Mouse (Mus musculus): ENCODE results near the gene Rapgef1. TPM values are rescaled to one million over a fixed set of nuclear protein-coding genes. Genes with fewer than 3 reads are reported as not detected.
A peak's percentile ranks its signal among the peaks of the same experiment; 100 is the strongest.

Gene Rapgef1
- polyA plus RNA-seq, 1 experiment from 2014 or later, result 13.8 TPM

DNA sequence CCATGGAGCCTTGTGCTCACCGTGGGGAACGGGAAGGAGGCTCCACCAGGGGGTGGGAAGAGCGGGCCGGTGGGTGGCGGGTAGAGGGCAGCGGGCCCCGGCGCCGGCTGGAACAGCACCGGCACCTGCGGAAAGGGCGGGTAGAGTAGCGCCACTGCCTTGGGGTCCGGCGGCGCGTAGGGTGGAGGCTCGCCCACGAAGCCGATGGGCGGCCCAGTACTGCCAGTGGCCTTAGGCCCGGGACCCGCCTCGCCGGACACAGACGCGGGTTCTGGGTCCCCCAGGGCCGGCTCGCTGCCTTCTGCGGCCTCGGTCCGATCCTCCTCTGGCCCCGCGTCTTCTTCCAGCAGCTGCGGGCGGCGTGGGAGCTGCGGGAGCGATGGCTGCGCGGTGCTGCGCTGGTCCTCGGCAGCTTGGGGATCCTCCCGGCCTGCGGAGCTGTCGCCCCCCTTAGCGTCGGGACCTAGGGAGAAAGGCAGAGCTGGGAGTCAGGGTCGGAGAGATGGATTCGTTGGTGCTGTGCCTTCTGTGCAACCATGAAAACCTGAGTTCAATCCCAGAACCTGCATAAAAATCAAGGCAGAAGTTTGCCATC is 127.8 kb downstream of the Rapgef1 start:
- no peak overlapping the region for H3K27ac ChIP-seq (ENCODE audit: low read length)
- peak overlapping the region; percentile 25 for H3K4me3 ChIP-seq (ENCODE audit: low read depth, low read length)
- H3K36me3 ChIP-seq (ENCODE audit: control insufficient read depth, insufficient read depth, low read length), result no peaks in the 10 kb centered on the region
- no peaks in the 10 kb centered on the region for H3K9me3 ChIP-seq (ENCODE audit: control insufficient read depth, low read depth, low read length)
- peak overlapping the region; percentile 55 for H3K4me2 ChIP-seq (replicated peaks; ENCODE audit: low read depth, low read length)
- peaks cover 27% of the 10 kb centered on the region for H3K27me3 ChIP-seq (ENCODE audit: control insufficient read depth, insufficient read depth, low read length)
- H3K4me1 ChIP-seq (ENCODE audit: control insufficient read depth, insufficient read depth, low read length), result no peaks in the 10 kb centered on the region
- no peak for ATAC-seq (ENCODE audit: insufficient number of reproducible peaks, insufficient read depth, low FRiP score, low read depth)
- 12% methylated on average over 49 of the region's 50 CpGs for WGBS
- H3K9ac ChIP-seq (replicated peaks; ENCODE audit: low read depth, low read length), result peak overlapping the region; percentile 18; the same call in 1 of the 2 replicates

DNA sequence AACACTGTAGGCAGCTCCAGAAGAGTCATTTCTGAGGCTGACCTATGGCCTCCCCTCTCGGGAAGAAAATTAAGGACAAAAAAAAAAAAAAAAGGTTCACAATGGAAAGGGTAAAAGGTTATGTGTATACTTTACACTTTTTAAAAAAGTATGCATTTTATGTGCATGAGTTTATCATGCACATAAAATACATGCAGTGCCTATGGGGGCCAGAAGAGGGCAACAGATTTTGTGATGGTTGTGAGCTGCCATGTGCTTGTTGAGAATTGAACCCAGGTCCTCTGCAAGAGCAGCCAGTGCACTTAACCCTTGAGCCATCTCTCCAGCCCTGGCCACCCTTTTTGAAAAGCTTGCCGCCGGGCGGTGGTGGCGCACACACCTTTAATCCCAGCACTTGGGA is 128.3 kb downstream of the Rapgef1 start:
- Histone ChIP-seq H3K27ac (ENCODE audit: low read length) (no peak overlapping the region), H3K27me3 (ENCODE audit: control insufficient read depth, insufficient read depth, low read length) (peaks cover 32% of the 10 kb centered on the region), H3K9me3 (ENCODE audit: control insufficient read depth, low read depth, low read length) (no peaks in the 10 kb centered on the region), H3K4me3 (ENCODE audit: low read depth, low read length) (no peak overlapping the region), H3K36me3 (ENCODE audit: control insufficient read depth, insufficient read depth, low read length) (no peaks in the 10 kb centered on the region), H3K4me2 (replicated peaks; ENCODE audit: low read depth, low read length) (peak overlapping the region; percentile 55; the same call in 1 of the 2 replicates), H3K9ac (replicated peaks; ENCODE audit: low read depth, low read length) (no peak overlapping the region), H3K4me1 (ENCODE audit: control insufficient read depth, insufficient read depth, low read length) (no peaks in the 10 kb centered on the region)
- 66% methylated on average over 5 of the region's 5 CpGs for WGBS
- no peak for ATAC-seq (ENCODE audit: insufficient number of reproducible peaks, insufficient read depth, low FRiP score, low read depth)

DNA sequence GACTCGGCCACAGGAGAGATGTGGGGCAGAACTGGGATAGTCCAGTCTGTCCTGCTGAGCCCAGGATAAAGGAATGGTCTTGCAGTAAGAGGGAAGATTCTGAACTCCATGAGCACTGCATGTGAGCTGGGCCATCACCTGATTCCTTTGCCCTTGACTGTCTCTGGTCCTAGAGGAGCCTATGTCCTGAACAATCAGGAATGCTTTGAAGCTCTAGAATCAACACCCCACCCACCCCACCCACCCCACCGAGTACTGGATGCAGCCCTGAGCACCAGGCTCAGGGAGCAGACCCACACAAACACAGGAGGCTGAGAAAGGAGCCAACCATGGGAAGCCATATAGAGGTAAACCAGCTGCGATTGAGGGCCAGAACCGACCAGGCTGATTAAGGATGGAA is 129.0 kb downstream of the Rapgef1 start:
- ATAC-seq (ENCODE audit: insufficient number of reproducible peaks, insufficient read depth, low FRiP score, low read depth), result no peak
- H3K4me1 ChIP-seq (ENCODE audit: control insufficient read depth, insufficient read depth, low read length), result no peaks in the 10 kb centered on the region
- H3K27ac ChIP-seq (ENCODE audit: low read length), result no peak overlapping the region
- peaks cover 32% of the 10 kb centered on the region for H3K27me3 ChIP-seq (ENCODE audit: control insufficient read depth, insufficient read depth, low read length)
- H3K9ac ChIP-seq (replicated peaks; ENCODE audit: low read depth, low read length), result no peak overlapping the region
- no peak overlapping the region for H3K4me3 ChIP-seq (ENCODE audit: low read depth, low read length)
- no peaks in the 10 kb centered on the region for H3K9me3 ChIP-seq (ENCODE audit: control insufficient read depth, low read depth, low read length)
- 81% methylated on average over 4 of the region's 4 CpGs for WGBS
- H3K36me3 ChIP-seq (ENCODE audit: control insufficient read depth, insufficient read depth, low read length), result no peaks in the 10 kb centered on the region
- H3K4me2 ChIP-seq (replicated peaks; ENCODE audit: low read depth, low read length), result no peak overlapping the region

DNA sequence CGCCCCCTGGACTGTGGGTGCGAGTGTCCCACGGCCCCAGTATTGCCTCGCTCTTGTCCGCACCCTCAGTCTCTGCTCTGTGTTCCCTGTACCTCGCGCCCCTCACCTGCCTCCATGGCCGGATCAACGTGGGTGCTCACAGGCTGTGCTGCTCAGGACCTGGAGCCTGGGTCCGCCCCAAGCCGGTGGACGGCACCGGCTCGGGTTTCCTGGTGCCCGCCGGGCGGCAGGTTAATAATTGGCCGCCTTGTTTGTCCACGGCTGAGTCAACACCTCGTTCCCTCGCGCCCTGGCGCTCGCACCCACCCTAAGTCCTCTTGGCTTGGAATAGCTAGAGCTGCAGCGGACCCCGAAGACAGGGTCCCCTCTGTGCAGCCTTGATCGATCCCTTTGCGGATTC is 132.0 kb downstream of the Rapgef1 start, which contains the start of gene Gm13420:
TSS of gene Gm13420 (minus strand) at position 189 of the 400 bp plus-strand sequence.
- WGBS, result 4% methylated on average over 28 of the region's 28 CpGs
- Histone ChIP-seq H3K27ac (ENCODE audit: low read length) (peak within 1 kb of the TSS; percentile 69), H3K9me3 (ENCODE audit: control insufficient read depth, low read depth, low read length) (no peaks in the 10 kb centered on the region), H3K4me1 (ENCODE audit: control insufficient read depth, insufficient read depth, low read length) (no peaks in the 10 kb centered on the region), H3K27me3 (ENCODE audit: control insufficient read depth, insufficient read depth, low read length) (peaks cover 32% of the 10 kb centered on the region), H3K4me2 (replicated peaks; ENCODE audit: low read depth, low read length) (peak within 1 kb of the TSS; percentile 32), H3K4me3 (ENCODE audit: low read depth, low read length) (peak within 1 kb of the TSS; percentile 18), H3K36me3 (ENCODE audit: control insufficient read depth, insufficient read depth, low read length) (no peaks in the 10 kb centered on the region), H3K9ac (replicated peaks; ENCODE audit: low read depth, low read length) (peak within 1 kb of the TSS; percentile 1; the same call in 1 of the 2 replicates)
- ATAC-seq (ENCODE audit: insufficient number of reproducible peaks, insufficient read depth, low FRiP score, low read depth), result peak; percentile 81

DNA sequence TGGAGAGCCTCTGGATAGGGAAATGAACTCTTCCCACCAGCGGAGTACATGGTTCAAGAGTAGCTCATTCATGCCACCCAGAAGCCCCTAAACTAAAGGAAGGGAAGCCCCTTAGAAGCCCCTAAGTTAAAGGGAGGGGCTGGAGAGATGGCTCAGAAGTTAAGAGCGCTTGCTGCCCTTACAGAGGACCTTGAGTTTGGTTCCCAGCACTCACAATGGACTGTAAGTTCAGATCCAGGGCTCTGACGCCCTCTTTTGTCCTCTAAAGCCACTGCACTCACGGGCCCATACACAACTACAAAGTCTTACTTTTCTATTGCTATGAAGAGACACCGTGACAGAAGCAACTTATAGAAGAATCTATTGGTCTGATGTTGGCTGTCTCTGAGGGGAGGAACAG is 132.9 kb downstream of the Rapgef1 start:
- Histone ChIP-seq H3K4me1 (ENCODE audit: control insufficient read depth, insufficient read depth, low read length) (no peaks in the 10 kb centered on the region), H3K27ac (ENCODE audit: low read length) (no peak overlapping the region), H3K9ac (replicated peaks; ENCODE audit: low read depth, low read length) (no peak overlapping the region), H3K4me3 (ENCODE audit: low read depth, low read length) (no peak overlapping the region), H3K4me2 (replicated peaks; ENCODE audit: low read depth, low read length) (no peak overlapping the region), H3K36me3 (ENCODE audit: control insufficient read depth, insufficient read depth, low read length) (no peaks in the 10 kb centered on the region), H3K27me3 (ENCODE audit: control insufficient read depth, insufficient read depth, low read length) (peaks cover 27% of the 10 kb centered on the region), H3K9me3 (ENCODE audit: control insufficient read depth, low read depth, low read length) (no peaks in the 10 kb centered on the region)
- 86% methylated on average over 5 of the region's 5 CpGs for WGBS
- ATAC-seq (ENCODE audit: insufficient number of reproducible peaks, insufficient read depth, low FRiP score, low read depth), result no peak

DNA sequence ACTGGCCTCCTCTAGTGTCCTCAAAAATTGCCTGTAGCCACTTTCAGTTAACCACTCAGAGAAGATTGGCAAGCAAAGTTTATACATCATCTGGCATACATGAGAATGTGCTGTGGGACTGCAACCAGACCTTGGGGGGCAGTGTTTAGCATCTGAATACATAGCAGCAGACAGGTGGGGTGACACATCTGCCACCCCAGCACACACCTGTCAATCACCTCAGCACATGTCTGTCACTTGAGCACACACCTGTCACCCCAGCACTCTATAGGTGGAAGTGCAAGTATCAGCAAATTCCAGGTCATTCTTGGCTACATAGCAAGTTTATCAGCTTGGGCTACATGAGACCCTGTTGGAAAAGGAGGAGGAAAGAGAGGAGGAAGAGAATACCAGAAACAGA is 136.2 kb downstream of the Rapgef1 start:
- no peak for ATAC-seq (ENCODE audit: insufficient number of reproducible peaks, insufficient read depth, low FRiP score, low read depth)
- Histone ChIP-seq H3K27ac (ENCODE audit: low read length) (no peak overlapping the region), H3K4me2 (replicated peaks; ENCODE audit: low read depth, low read length) (no peak overlapping the region), H3K4me3 (ENCODE audit: low read depth, low read length) (no peak overlapping the region), H3K36me3 (ENCODE audit: control insufficient read depth, insufficient read depth, low read length) (no peaks in the 10 kb centered on the region), H3K9ac (replicated peaks; ENCODE audit: low read depth, low read length) (no peak overlapping the region), H3K4me1 (ENCODE audit: control insufficient read depth, insufficient read depth, low read length) (no peaks in the 10 kb centered on the region), H3K27me3 (ENCODE audit: control insufficient read depth, insufficient read depth, low read length) (peaks cover 21% of the 10 kb centered on the region; the same call in 1 of the 2 replicates), H3K9me3 (ENCODE audit: control insufficient read depth, low read depth, low read length) (no peaks in the 10 kb centered on the region)

DNA sequence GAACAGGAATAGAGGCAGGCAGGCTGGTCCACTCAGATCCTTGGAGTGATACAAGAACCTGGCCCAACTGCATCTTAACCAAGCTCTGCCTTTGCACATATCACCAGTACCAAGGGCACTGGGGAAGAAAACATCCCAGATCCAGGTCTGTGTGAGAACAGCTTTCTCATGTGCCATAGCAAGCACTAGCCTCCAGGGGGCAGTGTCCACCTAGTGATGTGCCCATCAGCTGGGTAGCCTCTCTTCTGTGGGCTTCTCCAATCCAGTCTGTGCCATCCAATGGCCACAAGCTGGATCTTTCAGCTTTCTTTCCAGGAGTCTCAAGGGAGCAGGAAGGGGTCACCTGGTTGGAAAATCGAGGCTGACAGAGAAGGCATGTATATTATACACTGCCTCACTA is 145.3 kb downstream of the Rapgef1 start:
- Histone ChIP-seq H3K4me1 (ENCODE audit: control insufficient read depth, insufficient read depth, low read length) (no peaks in the 10 kb centered on the region), H3K27ac (ENCODE audit: low read length) (no peak overlapping the region), H3K27me3 (ENCODE audit: control insufficient read depth, insufficient read depth, low read length) (no peaks in the 10 kb centered on the region), H3K4me3 (ENCODE audit: low read depth, low read length) (no peak overlapping the region), H3K4me2 (replicated peaks; ENCODE audit: low read depth, low read length) (no peak overlapping the region), H3K9ac (replicated peaks; ENCODE audit: low read depth, low read length) (no peak overlapping the region), H3K9me3 (ENCODE audit: control insufficient read depth, low read depth, low read length) (no peaks in the 10 kb centered on the region), H3K36me3 (ENCODE audit: control insufficient read depth, insufficient read depth, low read length) (no peaks in the 10 kb centered on the region)
- WGBS, result 3% methylated on average over 1 of the region's 1 CpGs
- peak; percentile 68; the same call in 1 of the 2 replicates for ATAC-seq (ENCODE audit: insufficient number of reproducible peaks, insufficient read depth, low FRiP score, low read depth)

DNA sequence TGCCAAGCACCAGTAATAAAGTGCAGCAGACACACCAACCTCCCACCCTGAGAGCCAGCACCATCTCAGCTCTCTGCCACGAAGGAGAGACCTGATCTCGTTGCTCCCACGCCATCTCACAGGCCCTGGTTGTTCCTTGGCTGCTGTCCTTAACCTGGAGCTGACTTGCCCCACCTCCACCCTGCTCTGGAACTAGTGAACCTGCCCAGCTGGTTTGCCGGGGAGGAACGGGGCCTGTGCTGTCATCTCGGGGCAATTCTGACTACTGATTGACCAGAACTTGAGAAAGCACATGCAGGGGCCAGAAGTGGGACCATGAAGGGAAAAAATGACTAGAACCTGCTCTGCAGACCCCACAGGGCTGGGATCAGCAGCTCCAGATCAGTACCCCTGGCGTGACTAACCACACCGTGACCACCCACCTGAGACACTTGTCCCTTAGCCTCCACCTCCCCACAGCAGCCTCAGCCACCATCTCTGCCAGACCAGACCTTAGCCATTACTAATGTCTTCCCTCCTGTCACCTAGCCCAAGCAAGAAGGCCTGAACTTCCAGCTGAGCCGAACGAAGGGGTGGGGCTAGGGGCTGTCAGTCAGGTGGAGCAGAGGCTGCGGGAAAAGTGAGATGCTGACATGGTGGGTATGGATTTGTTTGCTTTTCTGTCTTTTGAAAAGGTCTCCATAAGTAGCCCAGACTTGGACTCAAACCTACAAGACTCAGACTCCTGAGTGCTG is 148.6 kb downstream of the Rapgef1 start:
- H3K27ac ChIP-seq (ENCODE audit: low read length), result peak overlapping the region; percentile 40; the same call in 1 of the 2 replicates
- H3K4me2 ChIP-seq (replicated peaks; ENCODE audit: low read depth, low read length), result no peak overlapping the region
- no peaks in the 10 kb centered on the region for H3K27me3 ChIP-seq (ENCODE audit: control insufficient read depth, insufficient read depth, low read length)
- H3K9me3 ChIP-seq (ENCODE audit: control insufficient read depth, low read depth, low read length), result no peaks in the 10 kb centered on the region
- H3K9ac ChIP-seq (replicated peaks; ENCODE audit: low read depth, low read length), result no peak overlapping the region
- WGBS, result 54% methylated on average over 11 of the region's 11 CpGs
- H3K36me3 ChIP-seq (ENCODE audit: control insufficient read depth, insufficient read depth, low read length), result no peaks in the 10 kb centered on the region
- no peak overlapping the region for H3K4me3 ChIP-seq (ENCODE audit: low read depth, low read length)
- no peaks in the 10 kb centered on the region for H3K4me1 ChIP-seq (ENCODE audit: control insufficient read depth, insufficient read depth, low read length)
- ATAC-seq (ENCODE audit: insufficient number of reproducible peaks, insufficient read depth, low FRiP score, low read depth), result no peak
